Mouse (Mus musculus): ENCODE results near the gene Ruvbl2.
A peak's percentile ranks its signal among the peaks of the same experiment; 100 is the strongest.

The Ruvbl2 gene

GRCm38 (mm10) chr7:45461326-45461725 is 23.4 kb upstream of the Ruvbl2 start:
- DNase-seq (ENCODE audit: low spot score in 2 of 2) = no peak

DNA sequence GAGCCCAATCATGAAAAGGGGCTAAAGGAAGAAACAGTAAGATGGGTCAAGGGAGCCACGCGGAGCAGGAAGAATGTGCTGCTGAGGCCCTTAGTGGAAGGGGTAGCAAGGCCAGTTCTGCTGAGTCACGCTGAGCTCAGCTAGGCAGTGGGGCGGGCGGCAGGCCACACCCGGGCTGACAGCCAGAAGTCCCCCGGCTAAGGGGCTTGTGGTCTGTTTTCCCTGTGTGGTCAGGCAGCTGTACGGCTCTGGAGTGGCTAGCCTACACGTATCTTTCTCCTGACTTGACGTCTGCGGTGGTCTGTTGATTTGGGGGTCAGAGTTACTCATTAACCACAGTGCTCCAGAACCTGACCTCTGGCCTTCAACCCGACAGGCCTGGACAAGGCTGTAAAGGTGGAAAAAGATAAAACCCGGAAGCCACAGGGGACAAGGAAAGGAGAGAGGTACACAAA is 23.0 kb upstream of the Ruvbl2 start:
- peak in 1 of 2 experiments; percentile 24 for DNase-seq (ENCODE audit: low spot score in 2 of 2)

DNA sequence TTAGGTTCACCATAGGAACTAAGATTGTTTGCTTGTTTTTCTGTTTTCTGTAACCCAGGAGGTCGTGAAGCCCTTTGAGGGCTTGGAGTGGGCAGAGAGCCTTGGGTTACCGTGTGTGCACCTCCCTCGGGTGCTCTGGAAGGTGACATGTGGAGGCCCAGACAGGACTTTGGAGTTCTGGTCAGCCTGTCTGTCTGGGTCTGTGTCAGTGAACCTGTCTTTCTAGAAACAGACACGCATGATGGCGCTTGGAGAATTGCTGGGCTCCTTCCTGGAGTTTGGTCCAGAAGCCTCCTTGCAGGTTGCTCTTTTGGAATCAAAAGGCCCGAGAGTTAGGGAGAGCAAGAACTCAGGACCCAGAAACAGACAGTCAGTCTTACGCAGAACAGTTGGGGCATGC is 22.5 kb upstream of the Ruvbl2 start:
- DNase-seq (ENCODE audit: low spot score in 2 of 2) = peak in 1 of 2 experiments; percentile 23

- peak; percentile 93 to 96 for DNase-seq (ENCODE audit: low spot score in 2 of 2)
Observed at GRCm38 (mm10) chr7:45459564-45460140, 21.8 kb upstream of the Ruvbl2 start, which contains the start of gene Ftl1. Gene Ftl1 (minus strand): TSS chr7:45459884.

GRCm38 (mm10) chr7:45458748-45459563 is 21.1 kb upstream of the Ruvbl2 start:
- DNase-seq (ENCODE audit: low spot score in 2 of 2) = peak; percentile 65

- DNase-seq (ENCODE audit: low spot score in 2 of 2) = no peak
Observed at GRCm38 (mm10) chr7:45457204-45458060, 19.5 kb upstream of the Ruvbl2 start.

DNA sequence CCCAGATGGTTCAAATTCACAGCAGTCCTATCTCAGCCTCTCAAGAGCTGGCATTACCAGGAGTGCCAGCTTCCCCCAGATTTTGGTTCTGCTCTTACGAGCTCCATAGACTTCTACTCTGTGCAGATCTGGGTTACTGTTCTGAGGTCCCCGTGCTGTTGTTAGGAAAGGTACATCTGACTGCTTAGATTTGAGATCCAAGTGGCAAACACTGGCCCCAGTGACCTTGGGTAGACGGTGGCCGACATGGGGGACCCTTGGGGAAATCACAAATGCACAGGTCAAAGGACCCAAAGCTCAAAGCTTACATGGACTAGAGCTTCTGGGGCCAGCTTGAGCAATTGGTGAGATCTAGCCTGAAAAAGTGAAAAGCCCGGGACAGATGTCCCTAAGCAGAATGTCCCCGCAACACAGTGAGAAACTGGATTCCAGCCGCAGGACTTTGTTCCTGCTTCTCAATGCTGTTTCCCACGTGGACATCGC is 18.9 kb upstream of the Ruvbl2 start:
- no peak for DNase-seq (ENCODE audit: low spot score in 2 of 2)

DNA sequence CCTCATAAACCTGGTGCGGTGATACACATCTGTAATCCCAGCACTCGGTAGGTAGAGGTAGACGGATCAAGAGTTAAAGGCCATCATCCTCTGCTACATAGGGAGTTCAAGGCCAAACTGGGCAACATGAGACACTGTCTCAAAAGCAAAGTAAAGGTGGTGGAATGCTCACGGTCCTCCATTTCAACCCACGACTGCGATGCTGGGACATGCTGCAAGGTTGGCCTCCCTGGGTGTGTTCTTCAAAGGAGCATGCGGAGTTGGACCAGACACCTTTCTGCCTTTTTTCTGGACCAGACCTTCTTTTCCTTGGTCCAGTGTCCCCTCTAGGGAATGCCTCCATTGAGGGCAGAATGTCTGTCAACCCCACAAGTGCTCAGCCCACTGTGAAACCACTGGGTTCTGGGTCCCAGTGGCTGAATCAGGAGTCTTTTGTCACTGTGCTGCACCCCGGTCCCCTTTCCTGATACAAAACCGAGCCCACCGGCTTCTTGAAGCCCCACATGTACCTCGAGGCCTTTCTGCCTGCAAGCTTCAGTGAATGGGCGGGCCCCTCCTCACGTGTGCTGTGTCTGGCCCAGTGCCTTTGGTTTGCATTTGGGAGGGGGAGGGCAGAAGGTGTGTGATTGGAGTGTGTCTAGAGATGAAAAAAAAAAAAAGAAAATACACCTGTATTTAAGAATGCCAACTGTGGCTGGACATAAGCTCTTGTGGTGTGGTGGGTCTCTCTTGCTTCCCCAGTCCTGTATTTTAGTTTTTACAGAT is 18.2 kb upstream of the Ruvbl2 start:
- DNase-seq (ENCODE audit: low spot score in 2 of 2) = no peak

- DNase-seq (ENCODE audit: low spot score in 2 of 2) = no peak
Observed at GRCm38 (mm10) chr7:45454971-45455370, 17.1 kb upstream of the Ruvbl2 start.

GRCm38 (mm10) chr7:45451344-45451982 is 13.6 kb upstream of the Ruvbl2 start:
- DNase-seq (ENCODE audit: low spot score in 2 of 2) = peak; percentile 91

GRCm38 (mm10) chr7:45449974-45450373 is 12.1 kb upstream of the Ruvbl2 start:
- DNase-seq (ENCODE audit: low spot score in 2 of 2) = no peak

- no peak for DNase-seq (ENCODE audit: low spot score in 2 of 2)
Observed at GRCm38 (mm10) chr7:45447325-45447990, 9.6 kb upstream of the Ruvbl2 start.

- DNase-seq (ENCODE audit: low spot score in 2 of 2) = no peak
Observed at GRCm38 (mm10) chr7:45446589-45446988, 8.7 kb upstream of the Ruvbl2 start.

GRCm38 (mm10) chr7:45443526-45444420 is 5.9 kb upstream of the Ruvbl2 start:
- no peak for DNase-seq (ENCODE audit: low spot score in 2 of 2)

- DNase-seq (ENCODE audit: low spot score in 2 of 2) = no peak
Observed at GRCm38 (mm10) chr7:45437046-45437445, 850 bp downstream of the Ruvbl2 start.

DNA sequence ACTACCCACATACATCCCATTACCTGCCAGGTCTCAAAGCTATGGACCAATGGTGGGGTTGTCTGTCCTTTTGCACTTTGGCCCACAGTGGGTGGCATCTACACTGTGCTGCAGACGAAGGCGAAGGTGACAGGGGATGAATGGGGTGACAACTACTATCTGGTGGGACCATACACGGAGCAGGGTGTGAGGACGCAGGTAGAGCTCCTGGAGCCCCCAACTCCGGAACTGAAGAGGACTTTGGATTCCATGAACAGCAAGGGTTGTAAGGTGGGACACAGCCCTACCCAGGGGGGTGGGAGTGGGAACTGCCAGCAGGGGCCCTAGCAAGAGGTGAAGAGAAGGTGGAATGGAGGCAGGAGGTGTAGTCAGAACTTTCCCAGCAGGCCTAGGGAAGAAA is 1.5 kb downstream of the Ruvbl2 start:
- no peak for DNase-seq (ENCODE audit: low spot score in 2 of 2)

- no peak for DNase-seq (ENCODE audit: low spot score in 2 of 2)
Observed at GRCm38 (mm10) chr7:45435038-45435437, 2.9 kb downstream of the Ruvbl2 start.

DNA sequence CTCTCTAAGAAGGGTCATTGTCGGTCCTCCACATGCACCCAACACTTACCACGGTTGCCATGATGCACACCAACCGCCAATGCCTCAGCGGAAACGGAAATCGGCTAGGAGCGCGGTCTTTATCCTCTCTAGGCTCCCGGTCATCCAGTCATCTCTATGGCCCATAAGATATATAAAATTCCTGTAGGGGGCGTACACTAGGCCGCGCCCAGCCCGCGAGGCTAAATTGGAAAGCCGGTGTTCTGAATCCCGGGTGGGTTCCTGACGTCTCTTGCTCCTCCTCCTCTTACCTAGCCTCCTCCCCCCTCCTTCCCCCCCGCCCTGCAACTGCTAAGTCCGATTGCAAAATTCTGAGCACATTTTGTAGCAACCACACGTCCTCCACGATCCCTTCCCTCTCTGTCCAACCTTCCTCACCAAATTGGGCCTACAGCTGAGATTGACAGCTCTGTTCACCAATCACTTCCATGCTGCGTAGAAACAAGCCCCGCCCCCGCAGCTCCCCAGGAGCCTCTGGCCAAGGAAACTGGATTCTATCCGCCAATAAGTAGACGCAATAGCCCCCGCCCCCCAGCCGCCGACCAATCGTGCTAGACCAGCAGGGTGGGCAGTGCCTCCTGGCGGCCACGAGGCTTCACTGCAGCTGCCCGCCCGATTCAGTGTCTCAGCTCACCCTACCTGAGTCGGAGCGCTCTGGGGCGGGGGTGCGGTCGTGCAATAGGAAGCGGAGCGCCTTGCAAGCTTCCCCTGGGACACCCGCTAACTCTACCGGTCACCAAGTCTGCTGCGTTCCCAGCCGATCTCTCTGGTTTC is 3.5 kb downstream of the Ruvbl2 start, which contains the start of gene Gys1:
TSS of gene Gys1 (plus strand) at position 642 of the 813 bp plus-strand sequence.
- DNase-seq (ENCODE audit: low spot score in 2 of 2) = peak; percentile 100

Data from frontal cortex, postnatal 36 days (tissue).